Mouse (Mus musculus) hindbrain, embryonic 10.5 days (tissue): ENCODE results near the gene Fndc3b. TPM values are rescaled to one million over a fixed set of nuclear protein-coding genes. Genes with fewer than 3 reads are reported as not detected.

ENCODE experiments used
- DNase-seq: peaks from one replicate; pipeline ENCODE4 v3.0.0-alpha.2; 2017; ENCODE audit warnings: low spot score
- H3K27ac ChIP-seq: fragments of 300-500 bp; sonication (generic); 2 replicates; pipeline ENCODE4 v1.5.1; 2016; ENCODE audit warnings: mild to moderate bottlenecking, moderate library complexity
- H3K27me3 ChIP-seq: fragments of 300-500 bp; sonication (generic); 2 replicates; pipeline ENCODE4 v1.6.1; 2016; ENCODE audit warnings: mild to moderate bottlenecking; ENCODE audit not compliant: poor library complexity, insufficient read depth, severe bottlenecking
- H3K36me3 ChIP-seq: fragments of 300-500 bp; sonication (generic); 2 replicates; pipeline ENCODE4 v1.6.1; 2016; ENCODE audit warnings: mild to moderate bottlenecking, moderate library complexity
- H3K4me1 ChIP-seq: fragments of 300-500 bp; sonication (generic); replicated peaks from 2 replicates; pipeline ENCODE4 v1.6.1; 2016; ENCODE audit warnings: mild to moderate bottlenecking
- H3K4me3 ChIP-seq: fragments of 300-500 bp; sonication (generic); 2 replicates; pipeline ENCODE4 v1.5.1; 2016; ENCODE audit warnings: mild to moderate bottlenecking, moderate library complexity
- H3K9me3 ChIP-seq: fragments of 300-500 bp; sonication (generic); 2 replicates; pipeline ENCODE4 v1.6.1; 2016; ENCODE audit warnings: mild to moderate bottlenecking, moderate library complexity
- WGBS: fragments of 180-500 bp; shearing (Covaris S2); methylation state at CpG from one replicate; pipeline ENCODE4 v1.1.7; 2016; 5-methylcytosine and 5-hydroxymethylcytosine counted together
- polyA plus RNA-seq: library from polyadenylated mRNA; unstranded; fragments of >200 nt; fragmentation: Nextera tagmentation; extraction: Ambion mirVana; gene quantifications from 2 replicates; pipeline ENCODE4 v1.2.1, GENCODE M21; 2016

Gene Fndc3b
- polyA plus RNA-seq, 1 experiment from 2014 or later, result 11.2 TPM

DNA sequence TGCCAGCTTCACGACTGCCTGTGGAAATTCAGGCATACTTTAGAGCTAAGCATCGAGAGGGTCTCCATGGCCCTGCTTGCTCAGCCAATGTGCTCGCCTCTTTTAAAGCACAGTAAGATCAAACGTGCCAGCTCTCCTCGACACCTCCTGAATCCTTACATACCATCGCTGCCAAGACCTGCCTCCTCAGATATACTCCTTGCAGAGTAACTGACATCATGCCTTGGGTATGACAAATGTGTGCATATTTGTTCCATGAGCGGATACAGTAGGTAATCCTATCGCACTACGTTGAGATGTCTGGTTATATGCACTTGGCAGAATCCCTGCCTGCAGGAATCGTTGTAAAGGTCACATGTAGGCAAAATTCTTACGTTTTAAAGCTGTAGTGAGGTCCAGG, 120.3 kb downstream of the Fndc3b start:
- no peak overlapping the region for H3K27ac ChIP-seq
- WGBS, result 87% methylated on average over 11 of the region's 11 CpGs
- peaks cover 8% of the 10 kb centered on the region for H3K4me1 ChIP-seq

DNA sequence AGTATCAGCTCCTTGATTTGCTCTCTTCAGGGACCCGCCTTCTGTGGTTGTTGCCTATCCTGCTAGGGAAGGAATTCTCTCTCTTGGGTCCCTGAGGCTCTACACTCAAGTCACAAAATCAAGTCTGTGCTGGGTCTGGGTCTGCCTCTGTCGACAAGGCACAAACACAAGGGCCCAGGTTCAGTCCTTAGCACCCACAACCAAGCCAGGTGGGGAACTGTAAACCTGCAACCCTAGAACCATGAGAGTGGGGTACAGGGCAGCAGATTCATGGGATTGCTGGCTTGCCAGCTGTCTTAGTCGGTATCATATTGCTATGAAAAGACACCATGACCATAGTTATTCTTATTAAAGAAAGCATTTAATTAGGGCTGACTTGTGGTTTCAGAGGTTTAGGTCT, 121.8 kb downstream of the Fndc3b start:
- Histone ChIP-seq H3K36me3 (no peaks in the 10 kb centered on the region), H3K27ac (no peak overlapping the region), H3K4me1 (peaks cover 22% of the 10 kb centered on the region), H3K4me3 (no peak overlapping the region), H3K27me3 (no peaks in the 10 kb centered on the region), H3K9me3 (no peaks in the 10 kb centered on the region)
- DNase-seq, result no peak
- WGBS, result 93% methylated on average over 3 of the region's 3 CpGs

More for the DNA sequence above, 120.3 kb downstream of the Fndc3b start:
- DNase-seq, result no peak
- Histone ChIP-seq H3K36me3 (no peaks in the 10 kb centered on the region), H3K4me3 (no peak overlapping the region), H3K27me3 (no peaks in the 10 kb centered on the region), H3K9me3 (no peaks in the 10 kb centered on the region)

DNA sequence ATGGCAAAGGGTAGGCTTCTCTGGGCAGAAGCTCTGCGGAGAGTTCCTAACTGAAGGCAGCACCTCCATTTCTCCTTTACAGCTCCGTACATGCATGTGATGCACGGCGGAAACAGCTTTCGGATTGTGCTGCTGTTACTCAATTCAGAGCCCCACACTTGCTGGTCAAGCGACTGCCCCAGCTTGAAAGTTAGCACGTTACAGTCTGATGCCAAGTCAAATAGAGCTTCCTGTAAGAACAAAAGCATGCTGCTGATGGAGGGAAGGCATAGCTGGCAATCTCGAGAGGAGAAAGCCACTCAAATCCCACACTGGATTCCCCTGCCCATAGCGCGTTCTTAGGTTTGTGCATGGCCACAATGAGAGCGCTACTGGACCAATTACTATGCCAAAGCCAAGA, 122.5 kb downstream of the Fndc3b start:
- 92% methylated on average over 11 of the region's 11 CpGs for WGBS

DNA sequence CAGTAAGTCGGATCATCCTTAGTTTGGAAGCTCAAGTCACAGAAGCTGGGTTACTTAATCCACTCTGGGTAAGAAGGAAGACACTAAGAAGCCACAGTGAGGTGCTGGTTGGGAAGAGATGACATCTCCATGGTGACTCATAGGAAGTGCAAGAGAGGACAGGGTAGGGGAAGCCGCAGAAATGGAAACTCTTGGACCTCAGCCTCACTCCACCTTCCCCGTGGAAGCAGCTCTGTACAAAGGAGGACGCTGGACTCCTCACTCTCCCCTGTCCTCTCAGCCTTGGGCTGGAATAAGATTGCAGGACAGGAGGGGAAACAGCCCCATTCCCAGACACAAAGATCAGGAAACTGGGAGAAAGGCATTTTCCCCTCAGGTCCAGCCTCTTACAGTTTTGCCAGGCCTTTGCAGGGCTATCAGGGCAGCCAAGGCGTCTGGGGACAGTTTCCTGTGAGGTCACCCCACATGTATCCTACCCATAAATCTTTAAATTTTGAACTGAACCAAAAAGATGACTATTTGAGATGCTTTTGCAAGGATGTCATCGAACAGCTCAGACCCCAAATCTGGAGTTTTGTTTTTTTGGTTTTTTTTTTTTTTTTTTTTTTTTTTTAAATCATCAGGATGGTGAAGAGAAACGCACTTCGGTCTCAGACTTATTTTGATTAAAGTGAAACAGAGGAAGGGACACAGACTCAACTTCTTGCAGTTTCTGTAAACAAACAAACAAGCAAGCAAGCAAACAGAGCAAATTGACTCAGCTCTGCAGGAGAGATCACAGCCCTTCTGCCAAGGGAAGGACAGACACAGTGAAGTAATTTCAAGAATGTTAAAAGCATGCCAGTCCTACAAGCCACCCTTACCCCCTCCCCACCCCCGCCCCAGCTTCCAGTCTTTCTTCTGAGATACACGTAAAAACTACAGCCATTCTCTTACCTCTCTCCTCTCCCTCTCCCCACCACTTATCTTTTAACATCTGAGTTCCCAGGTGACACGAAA, 126.2 kb downstream of the Fndc3b start:
- DNase-seq, result no peak
- H3K9me3 ChIP-seq, result no peaks in the 10 kb centered on the region
- H3K4me3 ChIP-seq, result no peak overlapping the region
- 47% methylated on average over 11 of the region's 11 CpGs for WGBS
- H3K27ac ChIP-seq, result peak overlapping the region; percentile 56
- no peaks in the 10 kb centered on the region for H3K27me3 ChIP-seq
- peaks cover 45% of the 10 kb centered on the region for H3K4me1 ChIP-seq
- no peaks in the 10 kb centered on the region for H3K36me3 ChIP-seq

More for the DNA sequence above, 122.5 kb downstream of the Fndc3b start:
- DNase-seq, result no peak
- Histone ChIP-seq H3K27me3 (no peaks in the 10 kb centered on the region), H3K27ac (0 out of 2 replicates have a peak overlapping the region, but pooled peaks have one; percentile 16), H3K36me3 (no peaks in the 10 kb centered on the region), H3K4me1 (peaks cover 22% of the 10 kb centered on the region), H3K9me3 (no peaks in the 10 kb centered on the region), H3K4me3 (no peak overlapping the region)

DNA sequence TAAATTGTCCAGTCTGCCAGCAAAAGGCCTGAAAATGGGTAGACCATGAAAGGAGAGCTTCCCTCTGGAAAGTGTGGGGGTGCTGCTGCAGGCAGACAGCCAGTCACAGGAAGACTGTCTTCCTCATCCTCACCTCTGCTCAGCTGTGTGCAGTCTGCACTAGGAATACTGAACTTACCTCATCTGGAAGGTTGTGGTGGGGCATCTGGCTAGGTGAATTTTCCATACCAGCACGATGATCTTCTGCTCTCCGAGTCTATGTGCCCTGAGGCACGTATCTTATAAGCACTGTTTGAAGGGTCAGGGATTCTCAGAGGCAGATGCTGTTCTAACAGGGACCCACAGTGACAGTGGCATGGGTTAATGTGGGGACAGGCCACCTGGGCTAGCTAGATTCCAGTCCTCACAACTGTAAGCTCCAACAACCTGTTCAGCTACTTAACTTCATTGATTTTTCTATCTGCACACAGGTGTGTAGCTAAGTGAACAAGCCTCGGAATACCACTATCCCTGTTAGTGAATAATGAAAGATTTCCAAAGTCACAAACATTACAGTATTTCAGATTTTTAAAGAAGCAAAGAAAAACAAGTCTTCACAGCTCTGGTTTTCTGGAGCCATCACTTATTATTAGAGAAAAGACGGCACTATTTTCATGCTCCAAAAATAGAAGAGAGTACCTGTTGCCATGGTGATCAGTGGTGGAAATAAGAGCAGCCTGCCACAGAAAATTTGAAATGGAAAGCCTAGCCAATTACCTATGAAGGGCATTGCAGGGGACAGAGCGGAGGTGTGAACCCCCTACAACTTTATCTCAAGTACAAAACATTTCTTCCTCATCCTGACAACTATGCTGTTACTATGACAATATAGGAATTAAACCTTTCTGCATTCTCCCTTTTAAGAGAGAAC, 128.9 kb downstream of the Fndc3b start:
- Histone ChIP-seq H3K27me3 (no peaks in the 10 kb centered on the region), H3K9me3 (no peaks in the 10 kb centered on the region), H3K4me3 (no peak overlapping the region), H3K4me1 (peaks cover 68% of the 10 kb centered on the region), H3K27ac (peak overlapping the region; percentile 23; the same call in 1 of the 2 replicates), H3K36me3 (no peaks in the 10 kb centered on the region)
- DNase-seq, result no peak
- 79% methylated on average over 6 of the region's 6 CpGs for WGBS

DNA sequence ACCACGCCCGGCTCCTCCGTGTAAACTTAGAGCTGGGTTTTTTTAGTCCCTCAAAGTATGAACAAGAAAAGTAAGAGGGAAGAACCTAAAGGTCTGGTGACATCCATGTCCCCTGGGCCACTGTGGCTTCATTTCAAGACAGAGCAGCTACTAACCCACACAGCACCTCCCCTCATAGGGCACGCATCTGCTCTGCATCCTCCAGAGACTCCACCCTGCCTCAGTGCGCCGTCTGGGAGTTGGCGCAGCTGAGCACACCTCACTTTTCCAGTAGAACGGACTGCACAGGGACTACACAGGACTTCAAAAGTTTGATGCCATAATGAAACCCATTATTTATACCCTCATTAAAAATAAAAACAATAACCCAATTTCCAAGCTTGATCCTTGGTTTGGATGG, 130.2 kb downstream of the Fndc3b start:
- peak overlapping the region; percentile 64; the same call in 1 of the 2 replicates for H3K27ac ChIP-seq
- H3K4me3 ChIP-seq, result no peak overlapping the region
- no peak for DNase-seq
- H3K27me3 ChIP-seq, result no peaks in the 10 kb centered on the region
- 92% methylated on average over 8 of the region's 8 CpGs for WGBS
- peaks cover 61% of the 10 kb centered on the region for H3K4me1 ChIP-seq
- H3K9me3 ChIP-seq, result no peaks in the 10 kb centered on the region
- no peaks in the 10 kb centered on the region for H3K36me3 ChIP-seq

DNA sequence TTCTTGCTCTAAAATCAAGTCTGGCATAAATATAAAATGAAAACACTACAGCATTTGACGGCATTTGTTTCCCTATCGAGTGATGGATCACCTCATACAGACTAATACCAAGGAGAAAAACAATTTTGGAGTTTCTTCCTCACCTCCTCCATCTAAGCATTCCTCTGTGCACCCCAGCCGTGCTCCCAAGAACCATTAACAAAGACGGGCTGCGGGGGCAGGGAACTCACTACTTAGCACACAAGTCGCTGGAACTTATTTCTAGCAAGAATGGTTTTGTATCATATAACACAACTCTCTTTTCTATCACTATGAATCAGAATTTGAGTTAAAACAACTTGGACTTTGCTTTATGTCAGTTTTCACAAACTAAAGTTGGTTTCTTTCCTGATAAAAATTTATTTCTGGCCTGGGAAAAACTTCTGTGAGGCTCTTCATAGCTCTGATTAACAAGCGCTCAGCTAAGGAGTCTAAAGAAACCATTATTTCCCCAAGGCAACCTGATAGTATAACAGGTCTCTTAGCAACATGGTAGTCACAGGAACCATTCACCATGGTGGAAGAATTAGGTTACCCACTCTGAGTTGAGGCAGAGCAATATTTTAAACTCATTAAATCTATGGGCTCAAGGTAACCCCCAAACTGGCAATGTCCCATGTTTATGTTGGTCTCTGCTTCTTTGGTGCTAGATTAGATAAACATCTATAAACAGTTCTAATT, 131.1 kb downstream of the Fndc3b start:
- peaks cover 59% of the 10 kb centered on the region for H3K4me1 ChIP-seq

DNA sequence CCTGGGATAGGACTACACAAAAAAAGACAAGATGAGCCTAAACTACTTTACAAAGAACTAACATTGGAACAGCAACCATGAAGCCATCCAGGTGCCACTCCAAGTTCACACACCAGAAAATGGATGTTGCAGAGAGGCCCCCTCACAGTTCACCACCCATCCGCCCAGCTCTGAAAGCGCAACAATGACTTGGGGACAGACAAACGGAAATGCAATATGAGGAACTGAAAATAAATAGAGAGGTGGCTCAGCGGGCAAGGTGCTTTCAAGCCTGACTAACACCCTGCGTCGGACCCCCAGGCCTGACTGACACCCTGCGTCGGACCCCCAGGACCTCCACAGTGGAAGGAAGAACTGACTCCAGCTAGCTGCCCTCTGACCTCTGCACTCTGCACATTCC, 131.9 kb downstream of the Fndc3b start:
- Histone ChIP-seq H3K4me1 (peaks cover 60% of the 10 kb centered on the region), H3K4me3 (no peak overlapping the region), H3K27me3 (no peaks in the 10 kb centered on the region), H3K9me3 (no peaks in the 10 kb centered on the region), H3K36me3 (no peaks in the 10 kb centered on the region), H3K27ac (peak overlapping the region; percentile 80)
- 29% methylated on average over 8 of the region's 8 CpGs for WGBS
- DNase-seq, result no peak

More for the DNA sequence above, 131.1 kb downstream of the Fndc3b start:
- no peaks in the 10 kb centered on the region for H3K36me3 ChIP-seq
- no peaks in the 10 kb centered on the region for H3K9me3 ChIP-seq
- H3K4me3 ChIP-seq, result no peak overlapping the region
- no peaks in the 10 kb centered on the region for H3K27me3 ChIP-seq
- whole genome bisulfite sequencing, result 32% methylated on average over 7 of the region's 7 CpGs
- no peak for DNase-seq
- peak overlapping the region; percentile 80 for H3K27ac ChIP-seq

DNA sequence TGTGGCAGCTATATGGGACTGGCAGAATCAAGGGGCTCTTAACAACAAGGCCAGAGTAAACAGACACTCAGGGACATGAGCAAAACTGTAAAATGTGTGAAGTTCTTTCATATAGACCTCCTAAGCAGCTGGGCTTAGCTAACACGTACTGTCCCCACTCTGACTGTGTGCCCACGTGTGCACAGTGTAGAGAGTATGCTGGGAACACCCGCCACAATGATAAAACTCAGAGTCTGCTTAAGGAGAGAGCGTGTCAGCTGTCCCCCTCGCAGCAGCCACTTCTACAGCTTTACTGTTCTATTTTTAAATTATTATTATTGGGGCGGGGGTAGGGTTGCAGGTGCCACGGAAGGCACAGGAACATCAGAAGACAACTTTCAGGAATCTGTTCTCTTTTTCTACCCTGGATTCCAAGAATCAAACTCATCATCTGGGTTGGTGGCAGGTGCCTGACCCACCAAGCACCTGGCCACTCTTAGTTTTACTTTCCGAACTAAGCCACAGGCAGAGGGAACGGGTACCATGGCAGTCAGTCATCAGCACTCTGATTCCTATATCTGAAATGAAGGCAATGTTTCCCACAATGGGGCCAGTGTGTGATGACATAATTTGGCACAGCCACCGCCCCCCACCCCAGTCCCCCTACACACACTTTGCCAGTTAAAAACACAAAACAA, 133.6 kb downstream of the Fndc3b start:
- Histone ChIP-seq H3K27me3 (no peaks in the 10 kb centered on the region), H3K9me3 (no peaks in the 10 kb centered on the region), H3K27ac (peak overlapping the region; percentile 40; the same call in 1 of the 2 replicates), H3K4me3 (no peak overlapping the region), H3K4me1 (peaks cover 71% of the 10 kb centered on the region), H3K36me3 (no peaks in the 10 kb centered on the region)
- DNase-seq, result no peak
- WGBS, result 90% methylated on average over 10 of the region's 10 CpGs

DNA sequence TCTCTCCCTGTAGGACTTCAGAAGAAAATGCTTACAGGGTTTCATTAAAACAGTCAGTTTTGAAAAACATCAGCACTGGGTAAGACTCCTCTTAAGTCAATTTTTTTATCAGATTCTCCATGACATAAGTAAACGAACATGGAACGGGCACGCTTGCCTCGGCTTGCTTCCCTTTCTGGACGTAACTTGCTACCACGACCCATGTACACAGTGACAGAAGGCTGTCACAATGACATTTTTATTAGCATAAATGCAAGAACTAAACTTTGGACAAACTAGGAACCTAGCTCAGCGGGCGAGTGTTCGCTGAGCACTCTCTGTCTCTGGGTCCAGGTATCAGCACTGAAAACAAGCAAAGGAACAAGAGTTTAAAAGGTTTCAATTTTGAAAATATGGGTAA, 136.9 kb downstream of the Fndc3b start:
- H3K27ac ChIP-seq, result peak overlapping the region; percentile 70; the same call in 1 of the 2 replicates

DNA sequence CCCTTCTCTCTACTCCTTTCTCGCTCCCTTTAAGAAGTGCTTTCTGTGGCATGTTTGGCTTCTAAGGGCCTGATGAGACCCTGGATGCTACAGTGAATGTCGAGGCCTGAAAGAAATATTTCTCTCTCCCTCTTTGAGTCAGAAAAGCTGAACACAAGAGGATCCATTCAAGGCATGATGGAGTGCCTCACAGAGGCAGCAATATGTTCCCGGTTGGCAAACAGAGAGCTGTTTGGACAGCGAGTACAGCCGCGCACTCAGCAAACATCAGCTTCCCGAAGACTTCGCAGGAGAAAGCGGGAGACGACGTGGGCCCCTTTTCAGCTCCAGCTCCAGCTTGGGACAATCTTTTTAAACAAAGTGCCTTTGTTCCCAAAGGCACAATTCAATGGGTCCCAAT, 137.6 kb downstream of the Fndc3b start:
- peak; percentile 42 for DNase-seq
- Histone ChIP-seq H3K4me3 (no peak overlapping the region), H3K36me3 (no peaks in the 10 kb centered on the region), H3K4me1 (peaks cover 46% of the 10 kb centered on the region), H3K9me3 (no peaks in the 10 kb centered on the region), H3K27me3 (no peaks in the 10 kb centered on the region), H3K27ac (peak overlapping the region; percentile 70)
- 27% methylated on average over 11 of the region's 11 CpGs for WGBS

More for the DNA sequence above, 136.9 kb downstream of the Fndc3b start:
- no peak overlapping the region for H3K4me3 ChIP-seq
- DNase-seq, result no peak
- H3K4me1 ChIP-seq, result peaks cover 51% of the 10 kb centered on the region
- no peaks in the 10 kb centered on the region for H3K27me3 ChIP-seq
- WGBS, result 83% methylated on average over 9 of the region's 9 CpGs
- H3K9me3 ChIP-seq, result no peaks in the 10 kb centered on the region
- no peaks in the 10 kb centered on the region for H3K36me3 ChIP-seq

DNA sequence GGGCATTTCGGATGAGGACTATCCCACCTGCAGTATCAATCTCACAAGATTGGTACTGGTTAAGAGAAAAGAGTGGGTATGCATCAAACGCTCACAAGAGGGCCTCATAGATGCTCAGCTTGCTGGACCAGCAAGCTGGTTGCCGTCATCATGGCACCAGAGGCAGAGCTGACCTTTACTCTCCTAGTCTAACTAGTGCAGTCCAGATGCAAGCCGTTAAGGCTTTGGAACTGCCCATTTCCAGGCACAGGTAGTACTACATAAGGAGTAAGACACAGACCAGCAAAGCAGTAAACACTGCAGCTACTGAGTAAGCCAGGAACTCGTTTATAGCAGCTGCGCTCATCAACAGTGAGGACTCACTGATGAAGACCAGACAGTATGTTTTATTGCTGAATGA, 138.8 kb downstream of the Fndc3b start:
- DNase-seq, result no peak
- WGBS, result 66% methylated on average over 6 of the region's 6 CpGs
- Histone ChIP-seq H3K27me3 (no peaks in the 10 kb centered on the region), H3K4me3 (no peak overlapping the region), H3K36me3 (no peaks in the 10 kb centered on the region), H3K27ac (no peak overlapping the region), H3K9me3 (no peaks in the 10 kb centered on the region), H3K4me1 (peaks cover 36% of the 10 kb centered on the region)
